8 mouse cellular contexts compared by ENCODE assay signal in the genomic region with DNA sequence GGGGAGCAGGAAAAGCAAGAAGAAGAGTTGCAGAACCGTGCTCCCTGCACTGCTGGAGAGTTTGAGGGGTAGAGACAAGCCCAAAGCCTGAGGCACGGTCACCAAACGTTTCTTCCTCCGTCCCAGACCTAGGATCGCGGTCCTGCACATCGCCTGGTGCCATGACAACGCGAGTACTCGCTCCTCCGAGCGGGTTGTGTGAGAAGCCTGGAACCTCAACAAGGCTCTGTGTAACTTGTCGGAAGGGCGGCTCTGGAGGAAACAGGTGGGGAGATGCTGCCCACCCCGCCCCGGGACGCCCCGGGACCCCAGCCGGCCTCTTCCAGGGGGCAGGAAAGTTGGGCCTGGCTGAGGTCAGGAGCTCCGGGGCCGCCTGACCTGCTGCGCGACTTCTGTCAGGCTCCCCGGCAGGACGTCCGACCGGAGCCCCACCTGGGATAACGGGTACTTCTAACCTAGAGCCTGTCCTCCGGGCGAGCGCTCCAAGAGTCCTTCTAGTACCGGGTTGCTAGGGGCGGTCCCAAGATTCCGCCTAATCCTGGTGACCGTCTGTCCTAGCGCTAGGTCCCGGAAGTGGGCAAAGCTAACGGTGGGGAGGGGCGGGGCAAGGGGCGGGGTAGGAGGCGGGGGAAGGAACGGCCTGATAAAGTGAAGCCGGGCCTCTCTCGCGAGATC. TPM values are rescaled to one million over a fixed set of nuclear protein-coding genes. Genes with fewer than 3 reads are reported as not detected.
DNase-seq lines count a peak whose midpoint lies in the region; ATAC-seq and TF ChIP-seq lines count a peak whose summit lies in the region.

A gene (minus strand): TSS at position 590 of the 675 bp plus-strand sequence.

- DNase-seq in kidney, adult 8-10 months = no peak
- DNase-seq in G1E (ENCODE audit: low spot score) = peak; percentile 48
- DNase-seq in embryonic facial prominence, embryonic 11.5 days (ENCODE audit: low spot score) = peak; percentile 59
- peak; percentile 6 for DNase-seq in large intestine, adult 2 months (ENCODE audit: low read depth, low spot score)
- DNase-seq in cerebellum, adult 8-10 months = no peak

- H3K4me1 ChIP-seq in kidney, embryonic 15.5 days = peaks cover 41% of the 10 kb centered on the region
- H3K4me1 ChIP-seq in G1E (ENCODE audit: insufficient read depth, low read depth, low read length) = peaks cover 49% of the 10 kb centered on the region
- H3K4me1 ChIP-seq in embryonic facial prominence, embryonic 11.5 days (ENCODE audit: control insufficient read depth, insufficient read depth, low read length) = no peaks in the 10 kb centered on the region; the same call in 1 of the 2 replicates

- peak; percentile 94 for ATAC-seq in kidney, embryonic 15.5 days (replicated peaks; ENCODE audit: low FRiP score)
- ATAC-seq in G1E (ENCODE audit: extremely low read depth, insufficient number of reproducible peaks, low FRiP score, poor library complexity, severe bottlenecking) = no peak
- ATAC-seq in embryonic facial prominence, embryonic 11.5 days (replicated peaks; ENCODE audit: insufficient number of reproducible peaks, low FRiP score, low TSS enrichment, low read depth) = peak; percentile 91
- no peak for ATAC-seq in CD4-positive, CD25-positive, alpha-beta regulatory T cell, adult 4 months

- peak within 1 kb of the TSS; percentile 86 for H3K9ac ChIP-seq in kidney, embryonic 15.5 days
- peak within 1 kb of the TSS; percentile 93 for H3K9ac ChIP-seq in embryonic facial prominence, embryonic 11.5 days (replicated peaks; ENCODE audit: low read length)

- H3K27me3 ChIP-seq in kidney, embryonic 15.5 days = no peaks in the 10 kb centered on the region
- H3K27me3 ChIP-seq in G1E (ENCODE audit: insufficient read depth, low read length) (peaks cover 8% of the 10 kb centered on the region), myocyte (ENCODE audit: control insufficient read depth, insufficient read depth, insufficient read length) (no peaks in the 10 kb centered on the region)
- H3K27me3 ChIP-seq in embryonic facial prominence, embryonic 11.5 days (ENCODE audit: control insufficient read depth, insufficient read depth, low read length) = no peaks in the 10 kb centered on the region

- H3K4me2 ChIP-seq in kidney, embryonic 15.5 days = peak within 1 kb of the TSS; percentile 74
- peak within 1 kb of the TSS; percentile 78 for H3K4me2 ChIP-seq in embryonic facial prominence, embryonic 11.5 days (ENCODE audit: low read depth, low read length)
- H3K4me2 ChIP-seq in myocyte (ENCODE audit: low read depth) = peak within 1 kb of the TSS; percentile 92

- peaks cover 37% of the 10 kb centered on the region for H3K79me2 ChIP-seq in myocyte (ENCODE audit: control insufficient read depth, insufficient read depth)

- peak within 1 kb of the TSS; percentile 97 for H3K27ac ChIP-seq in kidney, embryonic 15.5 days
- peak within 1 kb of the TSS; percentile 88 for H3K27ac ChIP-seq in embryonic facial prominence, embryonic 11.5 days (replicated peaks; ENCODE audit: low read depth, low read length)

- no peak for TF ChIP-seq CTCF in G1E (IDR thresholded peaks at IDR 0.05; ENCODE audit: low read depth, low read length)

- TF ChIP-seq POLR2A in myocyte (IDR thresholded peaks at IDR 0.05; ENCODE audit: insufficient read length, low read depth) = no peak

- WGBS in kidney, embryonic 15.5 days = under 1% methylated on average over 45 of the region's 45 CpGs
- under 1% methylated on average over 45 of the region's 45 CpGs for WGBS in embryonic facial prominence, embryonic 11.5 days
- WGBS in large intestine, adult 2 months = under 1% methylated on average over 45 of the region's 45 CpGs

- peak within 1 kb of the TSS; percentile 73 for H3K4me3 ChIP-seq in kidney, embryonic 15.5 days (replicated peaks)
- peak within 1 kb of the TSS; percentile 91 for H3K4me3 ChIP-seq in G1E (ENCODE audit: low read depth, low read length)
- peak within 1 kb of the TSS; percentile 86 for H3K4me3 ChIP-seq in embryonic facial prominence, embryonic 11.5 days (ENCODE audit: low read depth, low read length)
- H3K4me3 ChIP-seq in myocyte = peak within 1 kb of the TSS; percentile 99

- H3K9me3 ChIP-seq in kidney, embryonic 15.5 days (replicated peaks) = no peaks in the 10 kb centered on the region
- H3K9me3 ChIP-seq in G1E (replicated peaks) = no peaks in the 10 kb centered on the region
- no peaks in the 10 kb centered on the region for H3K9me3 ChIP-seq in embryonic facial prominence, embryonic 11.5 days (replicated peaks; ENCODE audit: control insufficient read depth, low read length)

- H3K36me3 ChIP-seq in kidney, embryonic 15.5 days = peaks cover 24% of the 10 kb centered on the region
- H3K36me3 ChIP-seq in G1E (replicated peaks) (peaks cover 35% of the 10 kb centered on the region), myocyte (ENCODE audit: control insufficient read depth, insufficient read depth) (peaks cover 11% of the 10 kb centered on the region)
- H3K36me3 ChIP-seq in embryonic facial prominence, embryonic 11.5 days (replicated peaks; ENCODE audit: control insufficient read depth, insufficient read depth, low read depth, low read length) = no peaks in the 10 kb centered on the region

- peak within 1 kb of the TSS; percentile 67 for H3ac ChIP-seq in myocyte (ENCODE audit: control insufficient read depth, insufficient read length)

TF ChIP-seq in myocyte, 11 proteins besides CTCF, POLR2A, EP300 and RAD21:
- TF ChIP-seq MAX (IDR thresholded peaks at IDR 0.05; ENCODE audit: low read depth) (no peak), USF1 (IDR thresholded peaks at IDR 0.05; ENCODE audit: low read depth) (no peak), MYOG (IDR thresholded peaks at IDR 0.05; ENCODE audit: control insufficient read depth in 1 of 3, insufficient read depth in 1 of 3, insufficient read length in 2 of 3, low read depth in 2 of 3) (no peak), POLR2AphosphoS2 (IDR thresholded peaks at IDR 0.05; ENCODE audit: insufficient read length, low read depth) (no peak), E2F4 (IDR thresholded peaks at IDR 0.05; ENCODE audit: insufficient read depth) (no peak), CEBPB (IDR thresholded peaks at IDR 0.05; ENCODE audit: insufficient read depth, poor library complexity, severe bottlenecking) (no peak), SRF (IDR thresholded peaks at IDR 0.05; ENCODE audit: control insufficient read depth, insufficient read length, low read depth) (no peak), TCF3 (IDR thresholded peaks at IDR 0.05; ENCODE audit: insufficient read length, low read depth) (no peak), REST (IDR thresholded peaks at IDR 0.05; ENCODE audit: insufficient read depth, insufficient read length) (no peak), TCF12 (IDR thresholded peaks at IDR 0.05; ENCODE audit: insufficient read depth, poor library complexity, severe bottlenecking) (no peak), MYOD1 (IDR thresholded peaks at IDR 0.05; ENCODE audit: control insufficient read depth in 1 of 3, insufficient read length in 2 of 3, low read depth in 2 of 3) (no peak)

RNA-seq across cellular contexts. Expression of the gene that starts here (rescaled TPM):
- polyA plus RNA-seq in kidney, embryonic 15.5 days (2015; fragmentation: Nextera tagmentation; extraction: Ambion mirVana) = 0.17 and 0.39 TPM in 2 replicates
- 0.49 and 0.68 TPM in 2 replicates for total RNA-seq in G1E (2014; fragmentation: Nextera tagmentation)
- total RNA-seq in G1E (2017) = 0.12 TPM in 1 of 2 replicates, not detected in the other
- polyA plus RNA-seq in G1E (2012) = not detected in 2 replicates
- polyA plus RNA-seq in embryonic facial prominence, embryonic 11.5 days (2014; fragmentation: Nextera tagmentation; extraction: Ambion mirVana) = 0.31 TPM in 1 of 2 replicates, not detected in the other
- polyA plus RNA-seq in large intestine, adult 2 months (2012; rRNA removed) = 0.16 and 0.23 TPM in 2 replicates
- polyA plus RNA-seq in myocyte (2012; fragmentation: generic; extraction: Trizol) = 0.07 TPM
- polyA plus RNA-seq in CD4-positive, CD25-positive, alpha-beta regulatory T cell, adult 4 months (2017; shearing (Covaris generic)) = 1 to 10 TPM in 1 of 2 experiments, under 1 TPM in 1; 0.61 to 1.1 TPM

Comparison
In these comparisons a context has a peak if more than half of its experiments do, and no peak if none do; other contexts are left out.
1. Peak in ATAC-seq, H3K4me3 ChIP-seq, H3K27ac ChIP-seq, H3K9ac ChIP-seq and H3K4me2 ChIP-seq in kidney, embryonic 15.5 days; RNA of the gene not detected or under 1 TPM.
2. Peak in DNase-seq and H3K4me3 ChIP-seq in G1E; RNA of the gene not detected or under 1 TPM.
3. Peak in DNase-seq, ATAC-seq, H3K4me3 ChIP-seq, H3K27ac ChIP-seq, H3K9ac ChIP-seq and H3K4me2 ChIP-seq in embryonic facial prominence, embryonic 11.5 days; RNA of the gene not detected or under 1 TPM.
4. Peak in DNase-seq in large intestine, adult 2 months; RNA of the gene not detected or under 1 TPM.